Mouse (Mus musculus): ENCODE measurements at regions not wholly inside any gene's neighbourhood (a gene's known extent, or its start where the extent isn't known, plus 50 kb on each side); places are given as distances from the start of the nearest gene placed in this dataset.

GRCm38 (mm10) chr5:50293794-50294193 is 235.0 kb upstream of the Adgra3 start:
- TF ChIP-seq POLR2A (IDR thresholded peaks at IDR 0.05; ENCODE audit: extremely low read depth, insufficient read depth, low read length) (no peak), CTCF (IDR thresholded peaks at IDR 0.05; ENCODE audit: low read depth, low read length) (no peak)

Measured in liver, adult 2 months (tissue).